Mouse (Mus musculus): ENCODE measurements around the gene Cavin1. TPM values are rescaled to one million over a fixed set of nuclear protein-coding genes. Genes with fewer than 3 reads are reported as not detected.
"Not testable (repeated sequence)": the region's sequence is repeated elsewhere in the genome, so short reads cannot be mapped to it uniquely, and the experiment has no call there.

The Cavin1 gene
- 20.6 and 23.5 TPM in 2 replicates for polyA plus RNA-seq (2016; fragmentation: Nextera tagmentation; extraction: Ambion mirVana)

DNA sequence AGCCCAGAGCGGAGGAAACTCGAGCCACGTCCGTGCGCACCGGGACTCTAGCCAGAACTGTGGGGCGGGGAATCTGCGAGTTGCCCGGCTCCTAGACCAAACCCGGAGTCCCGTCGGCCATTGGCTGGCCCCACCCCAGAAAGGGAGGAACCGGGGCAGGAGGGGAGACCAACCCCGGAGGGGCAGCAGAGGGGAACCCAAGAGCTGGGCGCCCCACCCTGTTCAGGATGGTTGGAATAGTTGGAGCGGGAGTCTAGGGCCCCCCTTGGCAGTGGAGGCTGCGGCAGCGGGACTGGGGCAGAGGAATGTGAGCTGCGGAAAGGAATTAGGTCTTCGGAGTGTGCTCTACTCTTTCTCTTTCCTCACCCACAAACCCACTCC, at the start of gene Cavin1:
TSS of gene Cavin1 (minus strand) at position 331 of the 381 bp plus-strand sequence.
- peak; percentile 67 for DNase-seq (ENCODE audit: low spot score)
- Histone ChIP-seq H3K9me3 (no peaks in the 10 kb centered on the region), H3K4me3 (peak within 1 kb of the TSS; percentile 51), H3K27me3 (replicated peaks; ENCODE audit: low read depth, poor library complexity, severe bottlenecking) (peaks cover 100% of the 10 kb centered on the region), H3K36me3 (replicated peaks) (no peaks in the 10 kb centered on the region), H3K27ac (replicated peaks) (peak within 1 kb of the TSS; percentile 48; the same call in 1 of the 2 replicates), H3K4me1 (peaks cover 19% of the 10 kb centered on the region)
- 1% methylated on average over 20 of the region's 20 CpGs for WGBS

DNA sequence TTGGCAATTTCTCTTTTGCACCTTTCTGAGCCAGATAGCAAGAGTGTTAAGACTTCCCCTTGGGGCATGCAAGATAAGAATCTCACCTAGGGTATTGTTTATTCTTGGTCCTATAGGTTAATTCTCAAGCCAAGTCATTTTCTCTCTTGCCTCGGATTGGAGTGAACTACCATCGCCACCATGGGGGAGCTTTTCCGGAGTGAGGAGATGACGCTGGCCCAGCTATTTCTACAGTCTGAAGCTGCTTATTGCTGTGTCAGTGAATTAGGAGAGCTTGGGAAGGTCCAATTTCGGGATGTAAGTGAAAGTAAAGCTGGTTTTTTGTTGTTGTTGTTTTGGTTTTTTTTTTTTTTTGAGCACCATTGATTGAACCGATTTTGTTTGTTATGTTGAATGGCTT, 41.0 kb upstream of the Cavin1 start:
- H3K9me3 ChIP-seq: no peaks in the 10 kb centered on the region
- DNase-seq (ENCODE audit: low spot score): no peak
- peaks cover 29% of the 10 kb centered on the region for H3K36me3 ChIP-seq (replicated peaks)
- 80% methylated on average over 6 of the region's 6 CpGs for WGBS
- H3K27ac ChIP-seq (replicated peaks): no peak overlapping the region
- peaks cover 18% of the 10 kb centered on the region for H3K4me1 ChIP-seq
- H3K27me3 ChIP-seq (replicated peaks; ENCODE audit: low read depth, poor library complexity, severe bottlenecking): no peaks in the 10 kb centered on the region
- H3K4me3 ChIP-seq: no peak overlapping the region

DNA sequence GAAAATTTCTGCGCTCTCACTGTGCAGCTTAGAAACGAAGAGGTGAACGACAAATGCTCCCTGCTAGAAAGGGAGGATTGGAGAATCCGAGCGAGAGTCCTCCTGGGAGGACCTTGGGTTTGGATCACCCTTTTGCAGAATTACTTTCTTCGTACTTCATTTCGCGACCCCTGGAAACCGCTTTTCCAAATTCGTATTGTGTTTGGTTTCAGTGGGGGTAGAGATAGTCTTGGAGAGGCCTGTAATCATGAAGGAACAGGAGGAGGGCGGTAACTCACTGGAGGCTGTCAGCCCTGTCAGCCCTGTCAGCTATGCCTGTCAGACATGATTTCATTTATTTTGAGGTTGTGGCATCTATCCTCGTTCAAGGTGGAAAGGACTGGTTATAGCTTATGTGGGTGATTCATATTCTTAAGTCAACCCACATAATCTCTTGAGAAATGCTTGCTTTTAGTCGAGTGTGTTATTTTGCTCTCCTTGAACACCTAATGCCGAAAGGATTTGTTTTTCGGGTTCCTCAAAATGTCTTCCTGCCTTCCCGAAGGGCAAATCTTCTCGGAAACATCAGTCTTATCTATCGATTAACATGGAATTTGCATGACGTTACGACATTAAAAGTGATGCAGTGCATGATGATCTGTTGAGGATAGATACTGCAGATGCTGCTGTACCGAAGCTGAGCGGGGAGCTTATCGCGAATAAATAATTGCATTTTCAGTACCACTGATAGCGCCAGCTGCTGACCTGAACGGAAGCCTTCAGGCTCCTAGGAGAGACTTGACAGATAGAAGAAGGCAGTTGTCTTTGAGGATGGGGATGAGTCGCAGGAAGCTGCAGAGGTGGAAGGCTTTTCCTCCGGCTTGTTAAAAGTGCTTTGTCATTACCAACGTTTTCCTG, 39.4 kb upstream of the Cavin1 start:
- no peaks in the 10 kb centered on the region for H3K9me3 ChIP-seq
- no peak for DNase-seq (ENCODE audit: low spot score)
- peaks cover 25% of the 10 kb centered on the region for H3K36me3 ChIP-seq (replicated peaks)
- H3K27me3 ChIP-seq (replicated peaks; ENCODE audit: low read depth, poor library complexity, severe bottlenecking): no peaks in the 10 kb centered on the region; the same call in 1 of the 2 replicates
- H3K27ac ChIP-seq (replicated peaks): peak overlapping the region; percentile 89
- H3K4me1 ChIP-seq: peaks cover 18% of the 10 kb centered on the region
- peak overlapping the region; percentile 65 for H3K4me3 ChIP-seq
- 13% methylated on average over 29 of the region's 29 CpGs for WGBS

DNA sequence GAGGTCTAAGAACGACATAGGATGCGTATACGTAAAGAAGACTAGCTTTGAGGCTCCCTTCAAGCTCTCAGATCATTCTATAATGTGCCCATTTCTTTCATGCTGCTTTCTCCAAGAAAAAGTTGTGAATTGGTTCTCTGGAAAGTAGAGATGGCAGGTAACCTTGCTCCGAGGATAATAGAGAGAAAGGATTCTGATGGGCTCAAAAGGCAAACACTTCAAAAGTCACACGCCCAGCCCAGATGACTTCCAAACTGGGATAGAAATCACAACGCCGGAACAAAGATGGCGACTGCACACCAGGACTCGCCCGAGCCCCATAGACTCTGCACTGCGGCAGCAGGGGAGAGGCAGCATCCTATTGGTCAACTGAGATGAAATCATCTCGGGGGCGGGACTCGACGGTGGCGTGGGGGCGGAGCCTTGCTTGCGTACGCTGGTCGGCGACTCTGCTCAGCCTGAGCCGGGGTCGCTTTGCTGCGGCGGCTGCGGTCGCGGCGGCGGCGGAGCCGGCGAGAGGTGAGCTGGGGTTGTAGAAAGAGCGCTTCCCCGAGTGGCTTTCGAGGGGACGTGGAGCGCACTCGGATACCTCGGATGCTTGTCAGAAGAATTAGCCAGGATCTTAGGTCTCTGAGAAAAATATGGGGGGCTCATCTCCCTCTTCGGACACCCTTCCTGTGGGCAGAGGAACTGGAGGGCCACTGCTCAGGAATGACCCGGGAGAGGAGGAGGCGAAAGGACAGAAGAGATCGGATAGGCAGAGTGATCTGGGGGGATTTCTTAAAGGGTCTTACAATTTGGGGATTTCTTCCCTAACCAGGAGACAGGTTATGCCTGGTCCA, 38.6 kb upstream of the Cavin1 start, which contains the start of gene Atp6v0a1:
TSS of gene Atp6v0a1 (plus strand) at position 407 of the 842 bp plus-strand sequence.
- Histone ChIP-seq H3K4me3 (peak within 1 kb of the TSS; percentile 65), H3K36me3 (replicated peaks) (peaks cover 20% of the 10 kb centered on the region), H3K4me1 (peaks cover 18% of the 10 kb centered on the region), H3K27me3 (replicated peaks; ENCODE audit: low read depth, poor library complexity, severe bottlenecking) (no peaks in the 10 kb centered on the region; the same call in 1 of the 2 replicates), H3K9me3 (no peaks in the 10 kb centered on the region), H3K27ac (replicated peaks) (peak within 1 kb of the TSS; percentile 89)
- DNase-seq (ENCODE audit: low spot score): peak; percentile 97
- under 1% methylated on average over 44 of the region's 44 CpGs for WGBS

DNA sequence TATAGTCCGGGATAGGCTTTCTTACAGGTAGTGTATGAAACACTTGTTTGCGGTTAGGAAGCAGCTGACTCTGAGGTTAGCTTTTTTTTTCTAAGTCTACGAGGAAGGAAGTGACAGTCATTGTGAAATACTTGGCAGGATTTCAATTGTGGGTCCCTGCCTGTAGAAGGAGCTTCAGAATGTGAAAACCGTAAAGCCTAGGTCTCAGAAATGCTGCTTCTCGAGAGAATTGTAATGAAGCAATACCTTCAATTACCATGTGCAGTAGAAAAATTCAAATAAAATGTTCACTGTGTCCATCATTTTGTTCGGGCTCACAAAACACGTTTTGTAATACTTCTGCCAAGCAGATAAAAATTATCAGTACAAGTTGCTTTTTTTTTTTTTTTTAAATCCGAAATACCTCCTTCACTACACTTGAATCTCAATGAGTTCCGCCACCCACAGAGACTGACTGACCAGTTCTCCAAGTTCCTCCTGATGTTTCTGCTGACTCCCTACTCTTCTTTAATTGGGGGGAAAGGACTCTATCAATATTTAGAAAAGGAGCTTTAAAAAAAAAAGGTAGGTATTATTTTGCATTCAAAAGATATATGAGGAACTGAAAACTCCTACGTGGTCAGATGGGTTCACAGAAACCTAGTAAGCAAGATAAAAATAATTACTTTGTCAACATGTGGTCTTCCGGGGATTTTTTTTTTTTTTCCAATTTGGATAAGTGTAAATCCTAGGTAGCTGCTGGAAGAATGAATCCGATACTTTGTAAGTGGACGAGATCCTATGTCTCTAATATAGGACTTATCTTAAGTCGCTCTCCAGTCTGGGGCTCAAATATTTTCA, 37.7 kb upstream of the Cavin1 start:
- Histone ChIP-seq H3K4me1 (peaks cover 18% of the 10 kb centered on the region), H3K4me3 (peak overlapping the region; percentile 65), H3K9me3 (no peaks in the 10 kb centered on the region), H3K27ac (replicated peaks) (peak overlapping the region; percentile 89), H3K36me3 (replicated peaks) (peaks cover 11% of the 10 kb centered on the region), H3K27me3 (replicated peaks; ENCODE audit: low read depth, poor library complexity, severe bottlenecking) (no peaks in the 10 kb centered on the region; the same call in 1 of the 2 replicates)
- WGBS: 55% methylated on average over 14 of the region's 14 CpGs
- DNase-seq (ENCODE audit: low spot score): no peak

DNA sequence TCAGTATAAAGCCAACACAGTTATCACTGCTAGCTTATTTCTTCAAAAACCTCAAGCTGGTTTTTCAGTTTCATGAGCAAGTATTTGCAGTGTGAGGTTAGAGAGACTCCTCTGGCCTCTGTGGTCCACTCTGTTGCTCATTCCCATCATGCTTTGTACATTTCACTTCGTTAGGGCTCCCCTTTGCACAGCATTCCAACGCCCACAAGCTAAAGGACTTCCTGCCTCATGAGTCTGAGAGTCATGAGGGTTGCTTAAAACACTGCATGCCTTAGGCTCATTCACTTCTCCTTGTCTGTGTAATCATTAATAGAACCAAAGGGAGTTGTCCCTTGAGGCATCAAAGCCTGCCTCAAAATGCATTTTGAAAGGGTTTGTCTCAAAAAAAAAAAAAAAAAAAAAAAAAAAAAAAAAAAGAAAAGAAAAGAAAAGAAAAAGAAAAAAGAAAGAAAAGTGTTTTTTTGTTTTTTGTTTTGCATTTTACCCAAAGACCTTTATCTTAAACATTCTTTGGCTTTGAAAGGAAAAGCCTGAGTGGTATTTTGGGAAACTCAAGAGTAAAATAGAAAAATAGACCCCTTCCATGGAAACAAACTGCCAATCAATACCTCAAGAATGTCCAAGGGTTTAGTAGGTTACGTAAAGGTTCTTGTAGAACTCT, 32.5 kb upstream of the Cavin1 start:
- 45% methylated on average over 3 of the region's 3 CpGs for WGBS

DNA sequence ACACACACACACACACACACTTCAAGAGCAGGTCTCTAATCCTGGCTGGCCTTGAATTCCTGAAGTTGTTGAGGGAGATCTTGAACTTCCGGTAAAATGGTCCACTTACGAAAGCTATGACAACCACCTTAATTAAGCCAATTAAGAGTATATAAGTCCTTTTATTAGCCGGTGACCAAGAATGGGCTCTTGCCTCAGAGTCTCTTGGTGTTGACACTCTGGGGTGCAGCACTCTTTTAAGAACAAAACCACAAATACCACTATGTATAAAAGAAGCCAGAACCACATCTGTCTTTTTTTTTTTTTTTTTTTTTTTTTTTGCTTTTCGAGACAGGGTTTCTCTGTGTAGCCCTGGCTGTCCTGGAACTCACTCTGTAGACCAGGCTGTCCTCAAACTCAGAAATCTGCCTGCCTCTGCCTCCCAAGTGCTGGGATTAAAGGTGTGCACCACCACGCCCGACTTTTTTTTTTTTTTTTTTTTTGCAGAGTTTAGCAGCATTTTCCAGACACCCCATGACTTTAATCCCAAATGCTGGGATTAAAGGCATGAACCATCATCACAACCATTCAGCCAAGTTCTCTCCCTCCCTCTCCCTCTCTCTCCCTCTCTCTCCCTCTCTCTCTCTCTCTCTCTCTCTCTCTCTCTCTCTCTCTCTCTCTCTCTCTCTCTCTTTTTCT, 31.3 kb upstream of the Cavin1 start:
- not testable (repeated sequence) for H3K36me3 ChIP-seq (replicated peaks); H3K27ac ChIP-seq (replicated peaks); H3K4me1 ChIP-seq; DNase-seq (ENCODE audit: low spot score); H3K9me3 ChIP-seq; H3K4me3 ChIP-seq
- WGBS: 85% methylated on average over 6 of the region's 6 CpGs
- peaks cover 15% of the 10 kb centered on the region for H3K27me3 ChIP-seq (replicated peaks; ENCODE audit: low read depth, poor library complexity, severe bottlenecking)

More for the DNA sequence above, 32.5 kb upstream of the Cavin1 start:
- Histone ChIP-seq H3K4me3 (no peak overlapping the region), H3K36me3 (replicated peaks) (no peaks in the 10 kb centered on the region), H3K4me1 (no peaks in the 10 kb centered on the region), H3K9me3 (no peaks in the 10 kb centered on the region), H3K27me3 (replicated peaks; ENCODE audit: low read depth, poor library complexity, severe bottlenecking) (peaks cover 15% of the 10 kb centered on the region), H3K27ac (replicated peaks) (no peak overlapping the region)
- DNase-seq (ENCODE audit: low spot score): no peak

DNA sequence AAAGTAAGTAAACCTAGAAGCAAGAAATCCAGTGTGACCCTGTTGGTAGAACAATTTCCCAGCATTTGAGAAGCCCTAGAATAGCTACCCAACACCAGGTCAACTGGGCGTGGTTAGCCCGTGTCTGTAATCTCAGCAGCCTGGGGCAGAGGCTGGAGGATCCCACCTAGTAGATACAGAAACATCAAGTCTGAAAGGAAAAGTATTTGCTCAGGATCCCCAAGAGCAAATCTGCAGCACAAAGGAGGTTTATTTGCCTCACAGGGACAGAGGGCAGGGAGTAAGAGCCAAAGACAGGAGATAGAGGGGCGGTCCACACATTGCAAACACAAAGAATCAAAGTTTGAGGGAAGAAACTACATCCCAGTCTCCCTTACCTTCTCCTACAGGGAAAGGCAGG, 28.6 kb upstream of the Cavin1 start:
- Histone ChIP-seq H3K9me3 (no peaks in the 10 kb centered on the region), H3K27me3 (replicated peaks; ENCODE audit: low read depth, poor library complexity, severe bottlenecking) (peaks cover 15% of the 10 kb centered on the region; the same call in 1 of the 2 replicates), H3K27ac (replicated peaks) (no peak overlapping the region), H3K4me3 (no peak overlapping the region), H3K4me1 (no peaks in the 10 kb centered on the region), H3K36me3 (replicated peaks) (no peaks in the 10 kb centered on the region)
- DNase-seq (ENCODE audit: low spot score): no peak
- 60% methylated on average over 3 of the region's 3 CpGs for whole genome bisulfite sequencing

DNA sequence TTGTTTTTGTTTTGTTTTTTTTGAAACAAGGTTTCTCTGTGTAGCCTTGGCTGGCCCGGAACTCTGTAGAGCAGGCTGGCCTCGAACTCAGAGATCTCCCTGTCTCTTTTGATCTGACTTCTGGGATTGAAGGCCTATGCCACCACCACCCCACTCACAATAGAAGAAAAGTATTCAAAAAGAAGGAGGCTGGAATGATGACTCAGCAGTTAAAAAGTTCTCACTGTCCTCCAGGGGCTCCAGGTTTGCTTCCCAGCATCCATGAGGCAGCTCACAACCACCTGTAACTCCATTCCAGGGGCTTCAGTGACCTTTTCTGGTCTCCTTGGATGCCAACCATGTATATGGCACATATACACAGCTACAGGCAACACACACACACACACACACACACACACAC, 28.1 kb upstream of the Cavin1 start:
- no peak for DNase-seq (ENCODE audit: low spot score)
- Histone ChIP-seq H3K4me3 (no peak overlapping the region), H3K27me3 (replicated peaks; ENCODE audit: low read depth, poor library complexity, severe bottlenecking) (peaks cover 15% of the 10 kb centered on the region; the same call in 1 of the 2 replicates), H3K9me3 (no peaks in the 10 kb centered on the region), H3K4me1 (no peaks in the 10 kb centered on the region), H3K36me3 (replicated peaks) (no peaks in the 10 kb centered on the region), H3K27ac (replicated peaks) (no peak overlapping the region)
- 90% methylated on average over 2 of the region's 2 CpGs for WGBS

DNA sequence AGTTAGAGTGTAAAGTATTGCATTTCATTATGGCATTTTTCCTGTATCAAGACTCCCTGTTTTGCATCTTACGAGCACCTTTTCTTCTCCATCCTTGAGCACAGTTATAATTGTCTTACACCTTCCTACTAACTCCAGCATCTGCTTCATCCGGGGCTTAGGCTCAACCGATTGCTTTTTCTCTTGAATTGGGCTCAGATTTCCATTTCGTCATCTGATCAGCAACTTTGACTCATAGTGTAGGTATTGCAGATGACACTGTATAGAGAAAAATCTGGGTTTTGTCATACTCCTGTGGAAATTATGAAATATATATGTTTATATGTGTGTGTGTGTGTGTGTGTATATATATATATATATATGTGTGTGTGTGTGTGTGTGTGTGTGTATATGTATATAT, 25.8 kb upstream of the Cavin1 start:
- H3K9me3 ChIP-seq: no peaks in the 10 kb centered on the region
- H3K36me3 ChIP-seq (replicated peaks): no peaks in the 10 kb centered on the region
- H3K27me3 ChIP-seq (replicated peaks; ENCODE audit: low read depth, poor library complexity, severe bottlenecking): peaks cover 15% of the 10 kb centered on the region; the same call in 1 of the 2 replicates
- 83% methylated on average over 4 of the region's 4 CpGs for WGBS
- no peak overlapping the region for H3K4me3 ChIP-seq
- DNase-seq (ENCODE audit: low spot score): no peak
- H3K27ac ChIP-seq (replicated peaks): no peak overlapping the region
- H3K4me1 ChIP-seq: no peaks in the 10 kb centered on the region

DNA sequence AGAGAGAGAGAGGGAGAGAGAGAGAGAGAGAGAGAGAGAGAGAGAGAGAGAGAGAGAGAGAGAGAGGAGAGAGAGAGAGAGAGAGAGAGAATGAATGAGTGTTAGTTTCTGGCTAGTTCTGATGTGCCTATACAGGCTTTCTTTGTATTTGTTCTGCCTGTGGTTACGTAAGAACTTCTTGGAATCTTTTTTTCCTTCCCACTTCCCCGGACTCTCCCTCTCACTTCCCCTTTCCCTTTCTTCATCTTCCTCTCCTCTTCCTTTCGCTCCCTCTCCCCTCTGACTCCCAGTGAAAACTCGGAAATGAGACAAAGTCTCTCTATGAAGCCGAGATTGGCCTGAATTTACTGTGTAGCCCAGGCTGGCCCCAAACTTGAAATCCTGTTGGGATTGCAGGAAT, 24.0 kb upstream of the Cavin1 start:
- WGBS: 74% methylated on average over 5 of the region's 5 CpGs
- Histone ChIP-seq H3K9me3 (no peaks in the 10 kb centered on the region), H3K36me3 (replicated peaks) (no peaks in the 10 kb centered on the region), H3K4me3 (no peak overlapping the region), H3K4me1 (no peaks in the 10 kb centered on the region), H3K27me3 (replicated peaks; ENCODE audit: low read depth, poor library complexity, severe bottlenecking) (no peaks in the 10 kb centered on the region), H3K27ac (replicated peaks) (no peak overlapping the region)
- no peak for DNase-seq (ENCODE audit: low spot score)
